Mouse (Mus musculus) embryonic facial prominence, embryonic 14.5 days (tissue): ENCODE measurements at regions not wholly inside any gene's neighbourhood (a gene's known extent, or its start where the extent isn't known, plus 50 kb on each side); places are given as distances from the start of the nearest gene placed in this dataset.

Source experiments
- ATAC-seq: fragments of 200-750 bp; cut with Nextera tagmentation; 2 replicates; pipeline ENCODE4 v1.8.0; 2017; ENCODE audit warnings: low read depth, moderate number of reproducible peaks, moderate TSS enrichment
- DNase-seq: peaks from one replicate; pipeline ENCODE4 v3.0.0-alpha.2; 2015; ENCODE audit warnings: low spot score
- H3K27ac ChIP-seq: fragments of 300-500 bp; sonication (generic); replicated peaks from 2 replicates; pipeline ENCODE4 v1.5.1; 2014; ENCODE audit warnings: low read depth, mild to moderate bottlenecking, low read length, moderate library complexity
- H3K27me3 ChIP-seq: fragments of 300-500 bp; sonication (generic); replicated peaks from 2 replicates; pipeline ENCODE4 v1.6.1; 2014; ENCODE audit warnings: low read length; ENCODE audit not compliant: control insufficient read depth, insufficient read depth
- H3K36me3 ChIP-seq: fragments of 300-500 bp; sonication (generic); 2 replicates; pipeline ENCODE4 v1.6.1; 2014; ENCODE audit warnings: low read length, mixed read lengths; ENCODE audit not compliant: control insufficient read depth, insufficient read depth
- H3K4me1 ChIP-seq: fragments of 300-500 bp; sonication (generic); 2 replicates; pipeline ENCODE4 v1.6.1; 2014; ENCODE audit warnings: antibody characterized with exemption, low read length; ENCODE audit not compliant: control insufficient read depth, insufficient read depth
- H3K4me2 ChIP-seq: fragments of 300-500 bp; sonication (generic); 2 replicates; pipeline ENCODE4 v1.6.1; 2014; ENCODE audit warnings: low read depth, mild to moderate bottlenecking, low read length, moderate library complexity, mixed read lengths
- H3K4me3 ChIP-seq: fragments of 300-500 bp; sonication (generic); 2 replicates; pipeline ENCODE4 v1.5.1; 2014; ENCODE audit warnings: low read depth, mild to moderate bottlenecking, low read length
- H3K9ac ChIP-seq: fragments of 300-500 bp; sonication (generic); 2 replicates; pipeline ENCODE4 v1.6.1; 2014; ENCODE audit warnings: low read depth, mild to moderate bottlenecking, low read length, moderate library complexity, mixed read lengths
- H3K9me3 ChIP-seq: fragments of 300-500 bp; sonication (generic); 2 replicates; pipeline ENCODE4 v1.6.1; 2016; ENCODE audit warnings: low read length; ENCODE audit not compliant: control insufficient read depth
- WGBS: fragments of 180-500 bp; shearing (Covaris S2); extraction: QIAGEN DNeasy Blood & Tissue Kit; methylation state at CpG from one replicate; pipeline ENCODE4 v1.1.7; 2014; 5-methylcytosine and 5-hydroxymethylcytosine counted together

- no peak for DNase-seq
- Histone ChIP-seq H3K36me3 (no peaks in the 10 kb centered on the region), H3K27me3 (no peaks in the 10 kb centered on the region), H3K4me3 (no peak overlapping the region), H3K9ac (no peak overlapping the region), H3K9me3 (no peaks in the 10 kb centered on the region), H3K27ac (no peak overlapping the region), H3K4me2 (no peak overlapping the region), H3K4me1 (no peaks in the 10 kb centered on the region)
- no peak for ATAC-seq
- WGBS = 44% methylated on average over 6 of the region's 6 CpGs
Measured at GRCm38 (mm10) chr12:107789818-107790217, 213.6 kb downstream of the Bcl11b start.

DNA sequence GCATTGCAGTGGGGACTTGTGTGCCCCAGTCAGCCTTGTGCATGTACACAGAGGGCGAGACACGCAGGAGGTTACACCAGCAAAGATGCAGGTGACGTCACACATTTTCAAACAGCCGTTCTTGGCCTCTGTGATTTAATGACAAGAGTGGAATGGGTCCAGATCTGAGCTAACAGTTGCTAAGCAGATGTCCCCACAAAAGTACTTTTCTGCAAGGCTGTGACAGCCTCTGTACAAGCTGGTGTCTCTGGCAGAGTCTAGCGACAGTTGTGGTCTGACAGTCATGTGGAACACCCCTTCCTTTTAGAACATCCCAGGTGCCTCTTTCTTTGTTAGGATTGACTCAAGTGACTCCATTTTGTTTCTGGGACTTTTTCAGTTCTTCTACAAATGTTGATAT lies 203.1 kb downstream of the Bcl11b start:
- H3K9ac ChIP-seq = no peak overlapping the region
- H3K27ac ChIP-seq = no peak overlapping the region
- H3K36me3 ChIP-seq = no peaks in the 10 kb centered on the region
- no peaks in the 10 kb centered on the region for H3K27me3 ChIP-seq
- H3K4me2 ChIP-seq = no peak overlapping the region
- ATAC-seq = no peak
- H3K4me3 ChIP-seq = no peak overlapping the region
- 85% methylated on average over 5 of the region's 5 CpGs for WGBS
- peaks cover 8% of the 10 kb centered on the region for H3K4me1 ChIP-seq
- no peak for DNase-seq
- no peaks in the 10 kb centered on the region for H3K9me3 ChIP-seq

DNA sequence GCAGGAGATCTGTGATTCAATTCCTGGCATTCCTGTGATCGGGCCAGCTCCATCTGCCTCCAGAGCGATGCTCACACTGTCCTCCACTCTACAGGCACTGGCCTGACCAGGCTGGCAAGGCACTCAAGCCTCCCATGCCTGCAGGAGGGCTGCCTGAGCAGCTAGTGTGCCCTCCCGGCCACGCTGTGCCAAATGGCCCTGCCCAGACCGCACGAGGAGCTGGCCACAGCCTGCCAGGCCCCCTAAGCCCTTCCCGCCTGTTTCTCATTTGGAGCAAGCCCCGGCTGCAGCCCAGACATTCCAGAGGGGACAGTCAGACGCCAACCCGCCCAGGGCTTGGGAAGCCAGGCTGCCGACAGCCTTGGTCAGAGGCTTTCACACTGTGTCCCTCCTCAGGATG lies 195.8 kb downstream of the Bcl11b start:
- peaks cover 19% of the 10 kb centered on the region for H3K4me1 ChIP-seq
- H3K4me2 ChIP-seq = peak overlapping the region; percentile 16; the same call in 1 of the 2 replicates
- H3K36me3 ChIP-seq = no peaks in the 10 kb centered on the region
- no peaks in the 10 kb centered on the region for H3K9me3 ChIP-seq
- 3% methylated on average over 10 of the region's 11 CpGs for WGBS
- H3K27me3 ChIP-seq = no peaks in the 10 kb centered on the region
- H3K9ac ChIP-seq = no peak overlapping the region
- DNase-seq = peak; percentile 61
- H3K4me3 ChIP-seq = no peak overlapping the region
- no peak overlapping the region for H3K27ac ChIP-seq
- ATAC-seq = peak; percentile 42; the same call in 1 of the 2 replicates

- DNase-seq (peak; percentile 29), ATAC-seq (no peak)
- H3K4me2 ChIP-seq = no peak overlapping the region
- peaks cover 20% of the 10 kb centered on the region for H3K4me1 ChIP-seq
- H3K4me3 ChIP-seq = no peak overlapping the region
- H3K9me3 ChIP-seq = no peaks in the 10 kb centered on the region
- no peak overlapping the region for H3K27ac ChIP-seq
- H3K36me3 ChIP-seq = no peaks in the 10 kb centered on the region
- H3K9ac ChIP-seq = no peak overlapping the region
- 33% methylated on average over 9 of the region's 9 CpGs for WGBS
- no peaks in the 10 kb centered on the region for H3K27me3 ChIP-seq
Measured at GRCm38 (mm10) chr12:107808158-107808715, 195.2 kb downstream of the Bcl11b start.

DNA sequence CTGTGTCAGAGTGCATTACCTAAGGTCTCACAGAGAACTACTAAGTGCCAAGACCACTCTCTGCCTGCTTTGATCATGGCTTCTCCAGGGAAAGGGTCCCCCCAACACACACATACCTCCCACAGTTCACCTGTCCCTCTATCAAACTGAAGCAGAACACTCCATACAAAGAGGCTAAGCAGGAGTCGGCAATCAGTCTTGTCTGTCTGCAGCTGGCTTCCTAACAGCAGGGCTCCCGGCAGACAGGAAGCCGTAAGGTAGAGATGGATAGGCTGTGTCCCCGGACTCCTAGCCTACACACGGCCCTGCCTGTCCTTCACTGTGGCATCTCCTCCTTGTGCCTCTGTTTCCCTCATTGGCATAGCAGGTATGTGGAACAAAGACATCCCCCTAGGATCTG lies 192.2 kb downstream of the Bcl11b start:
- 39% methylated on average over 5 of the region's 5 CpGs for WGBS
- Histone ChIP-seq H3K4me3 (no peak overlapping the region), H3K4me2 (no peak overlapping the region), H3K27me3 (no peaks in the 10 kb centered on the region), H3K36me3 (no peaks in the 10 kb centered on the region), H3K27ac (no peak overlapping the region), H3K4me1 (peaks cover 20% of the 10 kb centered on the region), H3K9ac (no peak overlapping the region), H3K9me3 (no peaks in the 10 kb centered on the region)
- no peak for ATAC-seq
- no peak for DNase-seq

DNA sequence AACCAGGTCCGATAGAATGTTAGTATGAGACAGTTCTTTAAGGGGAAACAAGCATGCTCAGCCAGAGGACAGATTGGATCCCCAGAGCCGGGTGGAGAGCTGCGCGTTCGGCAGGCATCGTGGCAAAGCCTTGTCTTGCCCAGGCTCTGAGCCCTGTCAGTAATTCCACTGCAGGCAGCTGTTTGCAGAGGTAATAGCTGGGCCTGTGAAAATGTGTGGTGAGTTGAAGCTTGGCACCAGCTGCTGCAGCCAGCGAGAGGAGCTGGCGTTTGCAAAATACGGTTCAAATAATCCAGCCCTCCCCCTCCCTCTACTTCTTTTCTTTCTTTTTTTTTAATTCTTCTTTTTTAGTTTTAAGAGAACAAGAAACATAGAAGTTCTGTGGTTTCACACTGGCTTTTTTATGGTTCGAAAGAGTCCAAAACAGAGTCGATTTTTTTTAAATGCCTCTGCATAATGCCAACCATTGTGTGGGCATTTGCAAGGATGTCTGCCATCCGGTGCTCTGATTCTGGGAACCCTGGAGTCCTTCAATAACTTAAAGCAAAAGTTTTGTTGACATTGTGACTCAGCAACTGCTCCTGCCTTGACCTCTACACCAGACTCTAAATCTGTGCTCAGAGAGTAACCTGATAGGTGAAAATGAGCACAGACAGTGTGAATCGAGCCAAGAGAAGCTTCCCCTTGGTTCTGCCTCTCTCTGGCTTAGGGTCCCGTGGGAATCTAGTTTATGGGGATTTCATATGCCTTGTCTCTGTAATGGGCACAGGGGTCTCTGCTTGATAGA lies 190.7 kb downstream of the Bcl11b start:
- WGBS = 26% methylated on average over 14 of the region's 14 CpGs
- peak overlapping the region; percentile 30; the same call in 1 of the 2 replicates for H3K27ac ChIP-seq
- peaks cover 15% of the 10 kb centered on the region for H3K4me1 ChIP-seq
- ATAC-seq = peak; percentile 56; the same call in 1 of the 2 replicates
- no peak overlapping the region for H3K4me2 ChIP-seq
- H3K4me3 ChIP-seq = no peak overlapping the region
- H3K27me3 ChIP-seq = no peaks in the 10 kb centered on the region
- H3K36me3 ChIP-seq = no peaks in the 10 kb centered on the region
- no peaks in the 10 kb centered on the region for H3K9me3 ChIP-seq
- DNase-seq = peak; percentile 88
- H3K9ac ChIP-seq = no peak overlapping the region

- Histone ChIP-seq H3K4me1 (peaks cover 8% of the 10 kb centered on the region), H3K36me3 (no peaks in the 10 kb centered on the region), H3K27ac (no peak overlapping the region), H3K9me3 (no peaks in the 10 kb centered on the region), H3K4me2 (no peak overlapping the region), H3K9ac (no peak overlapping the region), H3K4me3 (no peak overlapping the region), H3K27me3 (no peaks in the 10 kb centered on the region)
- 81% methylated on average over 7 of the region's 7 CpGs for WGBS
- DNase-seq = no peak
- ATAC-seq = no peak
Measured at GRCm38 (mm10) chr12:107814926-107815325, 188.5 kb downstream of the Bcl11b start.

DNA sequence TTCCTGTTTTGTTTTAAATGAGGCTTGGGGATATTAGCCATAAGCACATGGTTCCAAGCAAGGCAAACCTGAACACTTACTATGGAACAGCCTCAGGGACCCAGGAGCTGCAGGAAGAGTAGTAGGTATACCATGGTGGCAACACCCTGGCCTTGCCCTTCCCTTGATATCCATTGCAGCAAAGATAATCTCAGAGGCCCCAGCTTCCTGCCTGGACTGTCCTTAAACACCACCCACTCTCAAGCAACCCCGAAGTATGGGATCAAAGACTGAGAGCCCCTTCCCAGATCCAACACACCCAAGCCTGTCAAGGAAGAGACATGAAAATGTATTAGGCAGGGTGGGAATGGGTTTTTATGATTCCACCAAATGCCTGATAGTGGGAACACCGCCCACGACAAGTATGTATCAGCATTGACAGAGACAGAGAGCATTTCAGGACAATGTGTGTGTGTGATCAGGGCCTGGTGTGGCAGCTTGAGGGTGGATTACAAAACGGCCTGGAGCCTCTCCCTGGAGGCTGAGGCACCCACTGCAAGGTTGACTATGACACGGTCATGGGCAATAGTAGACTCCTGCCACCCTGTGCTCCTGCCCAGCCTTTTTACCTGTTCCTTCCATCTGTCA lies 179.5 kb downstream of the Bcl11b start:
- H3K9me3 ChIP-seq = no peaks in the 10 kb centered on the region
- no peak for DNase-seq
- 89% methylated on average over 5 of the region's 5 CpGs for WGBS
- H3K36me3 ChIP-seq = no peaks in the 10 kb centered on the region
- no peak overlapping the region for H3K27ac ChIP-seq
- no peaks in the 10 kb centered on the region for H3K4me1 ChIP-seq
- ATAC-seq = no peak
- no peaks in the 10 kb centered on the region for H3K27me3 ChIP-seq
- H3K4me2 ChIP-seq = no peak overlapping the region
- H3K9ac ChIP-seq = no peak overlapping the region
- H3K4me3 ChIP-seq = no peak overlapping the region
